Mouse (Mus musculus): Measurements from ENCODE around the gene Dst. TPM values are rescaled to one million over a fixed set of nuclear protein-coding genes. Genes with fewer than 3 reads are reported as not detected.

Gene Dst
- total RNA-seq, 2 experiments from 2014 or later = 209 to 234 TPM

GRCm38 (mm10) chr1:34023154-34023553, 115.1 kb downstream of the Dst start:
- DNase-seq (ENCODE audit: low spot score in 2 of 2) = no peak

- DNase-seq (ENCODE audit: low spot score in 2 of 2) = no peak
Observed at GRCm38 (mm10) chr1:34025879-34026278, 117.9 kb downstream of the Dst start.

- no peak for DNase-seq (ENCODE audit: low spot score in 2 of 2)
Observed at GRCm38 (mm10) chr1:34028722-34029121, 120.7 kb downstream of the Dst start.

GRCm38 (mm10) chr1:34030330-34031021, 122.5 kb downstream of the Dst start:
- no peak for DNase-seq (ENCODE audit: low spot score in 2 of 2)

- DNase-seq (ENCODE audit: low spot score in 2 of 2) = no peak
Observed at GRCm38 (mm10) chr1:34033052-34033451, 125.0 kb downstream of the Dst start.

- DNase-seq (ENCODE audit: low spot score in 2 of 2) = no peak
Observed at GRCm38 (mm10) chr1:34033478-34033877, 125.5 kb downstream of the Dst start.

GRCm38 (mm10) chr1:34033958-34034357, 125.9 kb downstream of the Dst start:
- no peak for DNase-seq (ENCODE audit: low spot score in 2 of 2)

GRCm38 (mm10) chr1:34036111-34036510, 128.1 kb downstream of the Dst start:
- DNase-seq (ENCODE audit: low spot score in 2 of 2) = no peak

- DNase-seq (ENCODE audit: low spot score in 2 of 2) = no peak
Observed at GRCm38 (mm10) chr1:34038571-34038970, 130.5 kb downstream of the Dst start.

- no peak for DNase-seq (ENCODE audit: low spot score in 2 of 2)
Observed at GRCm38 (mm10) chr1:34040049-34040448, 132.0 kb downstream of the Dst start.

- peak; percentile 60 to 76 for DNase-seq (ENCODE audit: low spot score in 2 of 2)
Observed at GRCm38 (mm10) chr1:34040901-34041721, 133.1 kb downstream of the Dst start.

GRCm38 (mm10) chr1:34042299-34042698, 134.3 kb downstream of the Dst start:
- DNase-seq (ENCODE audit: low spot score in 2 of 2) = no peak

- DNase-seq (ENCODE audit: low spot score in 2 of 2) = no peak
Observed at GRCm38 (mm10) chr1:34043327-34043726, 135.3 kb downstream of the Dst start.

GRCm38 (mm10) chr1:34043836-34044550, 136.0 kb downstream of the Dst start:
- no peak for DNase-seq (ENCODE audit: low spot score in 2 of 2)

GRCm38 (mm10) chr1:34044675-34045074, 136.7 kb downstream of the Dst start:
- no peak for DNase-seq (ENCODE audit: low spot score in 2 of 2)

GRCm38 (mm10) chr1:34047285-34047684, 139.3 kb downstream of the Dst start:
- DNase-seq (ENCODE audit: low spot score in 2 of 2) = no peak

- no peak for DNase-seq (ENCODE audit: low spot score in 2 of 2)
Observed at GRCm38 (mm10) chr1:34051251-34051650, 143.2 kb downstream of the Dst start.

GRCm38 (mm10) chr1:34052422-34052821, 144.4 kb downstream of the Dst start:
- no peak for DNase-seq (ENCODE audit: low spot score in 2 of 2)

GRCm38 (mm10) chr1:34054970-34055369, 146.9 kb downstream of the Dst start:
- DNase-seq (ENCODE audit: low spot score in 2 of 2) = no peak

- DNase-seq (ENCODE audit: low spot score in 2 of 2) = no peak
Observed at GRCm38 (mm10) chr1:34056658-34057057, 148.6 kb downstream of the Dst start.

GRCm38 (mm10) chr1:34059231-34059630, 151.2 kb downstream of the Dst start:
- DNase-seq (ENCODE audit: low spot score in 2 of 2) = no peak

- DNase-seq (ENCODE audit: low spot score in 2 of 2) = no peak
Observed at GRCm38 (mm10) chr1:34060446-34060845, 152.4 kb downstream of the Dst start.

Measured in layer of hippocampus, postnatal 14 days (tissue).